Mouse (Mus musculus) cortical plate, adult 2 months (tissue): ENCODE measurements at regions not wholly inside any gene's neighbourhood (a gene's known extent, or its start where the extent isn't known, plus 50 kb on each side); places are given as distances from the start of the nearest gene placed in this dataset.

Experiments
- H3K27ac ChIP-seq: fragments of 200-500 bp; 2 replicates; pipeline ENCODE4 v1.5.1; 2012; ENCODE audit warnings: low read length, control low read depth, inconsistent platforms; ENCODE audit not compliant: insufficient read depth
- H3K4me1 ChIP-seq: fragments of 200-500 bp; 2 replicates; pipeline ENCODE4 v1.6.1; 2011; ENCODE audit warnings: low read length; ENCODE audit not compliant: control insufficient read depth, insufficient read depth
- H3K4me3 ChIP-seq: fragments of 200-500 bp; 2 replicates; pipeline ENCODE4 v1.5.1; 2011; ENCODE audit warnings: mild to moderate bottlenecking, low read length, control low read depth; ENCODE audit not compliant: insufficient read depth
- CTCF ChIP-seq: fragments of 200-500 bp; IDR thresholded peaks from 2 replicates; pipeline ENCODE4 v1.5.1; 2011; ENCODE audit warnings: mild to moderate bottlenecking, control low read depth, low read length; ENCODE audit not compliant: insufficient read depth; ENCODE audit errors: extremely low read depth
- POLR2A ChIP-seq: fragments of 200-500 bp; IDR thresholded peaks from 2 replicates; pipeline ENCODE4 v1.6.1; 2011; ENCODE audit warnings: mild to moderate bottlenecking, low read length, control low read depth; ENCODE audit not compliant: insufficient read depth; ENCODE audit errors: extremely low read depth

DNA sequence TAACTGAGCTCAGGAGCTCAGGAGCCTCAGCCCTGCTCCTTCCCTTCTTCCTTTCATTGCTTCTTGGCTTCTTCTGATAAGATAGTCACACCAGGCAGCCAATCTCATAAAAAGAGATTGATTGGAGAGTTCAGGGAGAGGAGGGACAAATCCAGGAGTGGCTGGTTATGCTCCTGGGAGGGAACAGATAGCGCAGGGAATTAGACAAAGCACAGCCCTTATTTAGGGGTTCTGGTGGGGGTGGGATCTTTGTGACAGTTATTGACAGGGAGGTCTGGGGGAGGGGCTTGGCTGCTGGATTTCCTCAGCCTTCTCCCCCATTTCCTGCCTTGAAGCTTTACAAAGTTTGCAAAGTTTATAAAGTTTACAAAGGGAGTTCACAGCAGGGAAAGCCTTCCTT is 117.7 kb upstream of the Zc3h12c start:
- TF ChIP-seq CTCF (no peak), POLR2A (no peak)
- Histone ChIP-seq H3K4me1 (peaks cover under 1% of the 10 kb centered on the region), H3K4me3 (no peak overlapping the region), H3K27ac (no peak overlapping the region)

DNA sequence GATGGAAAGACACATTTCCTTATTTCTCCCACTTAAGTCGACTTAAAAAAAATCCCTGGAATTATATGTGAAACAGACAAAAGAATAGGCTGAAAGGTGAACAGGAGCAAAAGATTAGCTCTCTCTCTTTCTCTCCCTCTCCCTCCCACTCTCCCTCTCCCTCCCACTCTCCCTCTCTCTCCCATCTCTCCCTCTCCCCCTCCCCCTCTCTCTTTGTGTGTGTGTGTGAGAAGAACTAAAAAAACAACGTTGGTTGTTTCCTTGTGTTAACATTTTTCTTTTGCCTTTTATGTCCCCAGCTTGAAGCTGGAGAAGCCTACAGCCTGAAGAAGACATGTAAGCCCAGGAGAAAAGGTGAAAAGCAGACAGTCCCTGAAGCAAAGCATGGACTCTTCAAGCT is 115.2 kb upstream of the Zc3h12c start:
- peaks cover 2% of the 10 kb centered on the region for H3K4me1 ChIP-seq
- TF ChIP-seq CTCF (no peak), POLR2A (no peak)
- no peak overlapping the region for H3K27ac ChIP-seq
- no peak overlapping the region for H3K4me3 ChIP-seq

DNA sequence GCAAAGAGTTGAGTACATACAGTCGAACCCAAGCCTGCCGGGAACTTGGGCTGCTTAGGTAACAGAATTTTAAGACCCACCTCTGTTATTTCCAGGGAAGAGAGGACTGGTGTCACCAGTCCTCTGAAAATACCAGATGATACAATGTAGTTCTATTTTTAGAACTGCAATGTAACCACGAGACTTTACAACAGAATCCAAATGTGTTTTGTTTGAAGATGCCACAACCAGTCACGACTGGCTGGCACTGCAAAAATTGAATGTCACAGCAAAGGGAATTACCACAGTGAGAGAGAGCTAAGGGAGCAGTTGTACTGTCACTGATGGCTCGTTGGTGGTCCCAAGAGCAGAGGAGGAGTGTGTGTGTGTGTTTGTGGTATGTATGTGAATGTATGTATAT is 112.6 kb upstream of the Zc3h12c start:
- Histone ChIP-seq H3K27ac (no peak overlapping the region), H3K4me1 (peaks cover 2% of the 10 kb centered on the region), H3K4me3 (no peak overlapping the region)
- TF ChIP-seq CTCF = no peak

DNA sequence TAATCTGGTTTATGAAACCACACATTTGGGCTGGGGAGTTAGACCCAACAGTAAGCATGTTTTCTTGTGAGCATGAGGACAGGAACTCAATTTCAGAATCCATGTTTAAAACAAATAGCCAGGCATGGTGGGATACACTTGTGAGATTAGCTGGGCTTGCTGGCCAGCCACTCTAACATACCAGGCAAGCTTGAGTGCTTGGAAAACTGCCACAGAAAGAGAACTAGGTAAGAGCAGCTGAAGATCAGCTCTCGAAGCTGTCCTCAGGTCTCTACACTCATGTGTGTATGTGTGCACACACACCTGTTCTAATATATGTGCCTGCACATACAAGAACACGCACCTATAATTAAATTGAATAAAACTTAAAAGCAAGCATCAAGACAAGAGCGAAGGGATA is 112.2 kb upstream of the Zc3h12c start:
- Histone ChIP-seq H3K4me3 (no peak overlapping the region), H3K27ac (no peak overlapping the region), H3K4me1 (peaks cover 2% of the 10 kb centered on the region)
- no peak for TF ChIP-seq CTCF
- TF ChIP-seq POLR2A = no peak

DNA sequence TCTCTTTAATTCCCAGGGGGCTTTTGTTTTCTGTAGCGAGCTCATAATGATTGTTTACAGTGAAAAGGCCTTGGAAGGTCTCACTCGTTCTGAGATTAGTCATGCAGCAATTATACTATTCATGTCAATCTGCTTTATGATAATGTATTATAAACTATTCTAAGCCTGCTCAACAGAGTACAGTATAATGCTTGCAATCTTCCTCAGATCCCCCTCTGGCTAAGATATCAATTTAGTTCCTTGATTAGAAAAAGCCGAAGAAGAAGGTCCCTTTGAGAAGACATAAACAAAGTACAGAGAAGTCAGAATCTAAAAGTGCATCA is 110.3 kb upstream of the Zc3h12c start:
- Histone ChIP-seq H3K27ac (no peak overlapping the region), H3K4me3 (no peak overlapping the region), H3K4me1 (peaks cover 6% of the 10 kb centered on the region)
- TF ChIP-seq CTCF = no peak
- TF ChIP-seq POLR2A = no peak

DNA sequence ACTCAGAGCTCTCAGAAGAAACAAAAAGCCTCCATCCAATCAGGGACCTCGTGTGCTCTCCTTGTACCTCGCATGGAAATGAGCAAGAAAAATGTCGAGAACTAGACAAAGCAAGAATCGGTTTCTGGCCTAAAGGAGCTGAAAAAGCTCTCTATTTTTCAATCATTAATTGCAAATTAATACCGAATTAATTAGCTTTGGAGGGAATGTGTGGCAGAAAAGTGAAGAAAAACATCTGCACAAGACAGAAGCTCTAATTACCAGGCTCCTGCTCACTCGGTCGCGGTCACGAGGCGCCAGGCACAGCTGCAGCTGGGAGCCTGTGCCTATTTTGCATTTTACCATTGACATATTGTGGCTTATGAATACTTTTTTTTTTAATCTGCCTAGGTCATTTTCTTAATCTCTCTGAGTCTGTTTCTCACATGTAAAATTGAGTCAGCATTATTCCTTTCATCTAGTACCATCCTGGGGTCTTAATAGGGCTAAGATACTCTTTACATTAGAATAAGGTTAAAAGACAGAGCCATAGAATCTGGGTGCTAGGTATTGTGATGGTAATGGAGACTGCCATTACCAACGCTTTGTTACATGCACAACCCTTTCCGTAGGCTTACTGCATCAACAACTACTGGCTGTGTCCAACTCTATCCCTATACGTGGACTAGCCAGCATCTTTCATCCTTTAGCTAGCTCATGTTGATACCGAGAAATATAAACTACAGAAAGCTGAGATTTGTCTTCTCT is 109.8 kb upstream of the Zc3h12c start:
- no peak overlapping the region for H3K4me3 ChIP-seq
- no peak overlapping the region for H3K27ac ChIP-seq
- no peak for TF ChIP-seq POLR2A
- TF ChIP-seq CTCF = no peak
- H3K4me1 ChIP-seq = peaks cover 6% of the 10 kb centered on the region

DNA sequence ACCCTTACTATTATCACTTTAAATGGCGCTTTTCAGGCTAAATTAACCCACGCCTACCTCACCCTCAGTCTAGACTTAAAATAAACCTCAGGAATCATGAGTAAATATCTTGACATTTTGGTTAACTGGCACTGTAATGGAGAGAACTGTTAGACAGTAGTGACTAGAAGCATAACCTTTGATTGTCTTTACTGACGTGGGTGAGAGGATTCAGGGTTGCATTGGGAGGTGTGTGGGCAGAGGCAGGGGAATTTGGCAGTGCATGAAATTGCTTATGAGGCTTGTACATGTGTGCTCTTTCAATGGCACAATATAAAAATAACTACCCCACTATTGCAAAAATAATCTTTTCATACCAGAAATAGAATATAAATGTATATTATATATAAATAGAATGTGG is 105.6 kb upstream of the Zc3h12c start:
- Histone ChIP-seq H3K4me3 (no peak overlapping the region), H3K27ac (no peak overlapping the region), H3K4me1 (peaks cover 4% of the 10 kb centered on the region)
- no peak for TF ChIP-seq POLR2A
- no peak for TF ChIP-seq CTCF

DNA sequence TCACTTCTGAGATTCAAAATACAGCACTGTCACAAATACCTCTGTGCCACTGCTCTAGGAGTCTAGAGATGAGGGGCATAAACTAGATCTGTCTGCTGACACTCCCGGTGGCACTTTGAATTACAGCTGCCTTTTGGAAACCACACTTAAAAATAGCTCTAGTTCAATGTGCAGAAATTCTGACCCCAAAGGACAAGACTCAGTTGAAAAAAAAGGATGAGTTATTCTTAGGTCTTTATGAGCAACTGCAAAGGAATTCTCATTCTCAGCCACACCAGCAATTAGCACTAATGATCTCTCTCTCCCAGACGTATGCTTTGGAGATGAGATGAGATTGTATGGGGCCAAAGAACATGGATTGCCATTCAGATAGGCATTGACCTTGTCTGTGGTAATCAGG is 104.3 kb upstream of the Zc3h12c start:
- H3K4me1 ChIP-seq = peaks cover 4% of the 10 kb centered on the region
- H3K4me3 ChIP-seq = no peak overlapping the region
- TF ChIP-seq POLR2A = no peak
- no peak for TF ChIP-seq CTCF
- no peak overlapping the region for H3K27ac ChIP-seq

DNA sequence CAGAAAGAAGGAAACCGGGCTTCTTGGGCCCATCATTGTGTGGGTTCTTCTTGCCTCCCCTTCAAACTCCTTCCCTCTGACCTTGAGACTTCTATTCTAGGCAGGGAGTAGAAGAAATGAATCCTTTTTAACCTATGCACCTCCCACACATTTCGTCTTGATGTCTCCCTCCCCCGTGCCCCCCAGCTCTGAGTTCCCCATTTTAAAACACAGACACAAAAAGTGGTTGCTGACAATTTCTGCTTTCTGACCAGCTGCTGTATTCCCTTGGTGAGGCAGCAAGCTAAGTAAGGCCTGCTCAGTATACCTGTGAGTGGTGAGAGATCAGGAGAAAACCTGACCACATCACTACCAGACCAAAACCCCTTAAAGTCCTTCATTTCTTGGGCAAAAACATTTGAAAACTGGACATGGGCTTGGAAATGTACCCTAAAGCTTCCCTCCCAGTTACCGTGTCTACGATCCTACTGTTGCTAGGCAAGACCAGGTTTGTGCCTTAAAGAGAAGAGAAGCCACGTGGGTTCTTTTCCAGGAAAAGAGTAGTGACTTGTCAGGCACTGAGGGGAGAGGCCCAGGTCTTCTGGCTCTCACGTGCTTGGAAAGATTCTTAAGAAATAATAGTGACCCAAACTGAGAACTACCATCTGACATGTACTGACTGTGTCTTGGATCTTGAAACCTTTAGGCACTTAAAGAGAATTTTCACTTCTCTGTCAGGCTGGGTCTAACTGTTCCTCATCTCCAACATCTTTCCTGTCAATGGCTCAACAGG is 103.2 kb upstream of the Zc3h12c start:
- peaks cover 4% of the 10 kb centered on the region for H3K4me1 ChIP-seq
- no peak overlapping the region for H3K27ac ChIP-seq
- no peak overlapping the region for H3K4me3 ChIP-seq
- TF ChIP-seq CTCF (no peak), POLR2A (no peak)

DNA sequence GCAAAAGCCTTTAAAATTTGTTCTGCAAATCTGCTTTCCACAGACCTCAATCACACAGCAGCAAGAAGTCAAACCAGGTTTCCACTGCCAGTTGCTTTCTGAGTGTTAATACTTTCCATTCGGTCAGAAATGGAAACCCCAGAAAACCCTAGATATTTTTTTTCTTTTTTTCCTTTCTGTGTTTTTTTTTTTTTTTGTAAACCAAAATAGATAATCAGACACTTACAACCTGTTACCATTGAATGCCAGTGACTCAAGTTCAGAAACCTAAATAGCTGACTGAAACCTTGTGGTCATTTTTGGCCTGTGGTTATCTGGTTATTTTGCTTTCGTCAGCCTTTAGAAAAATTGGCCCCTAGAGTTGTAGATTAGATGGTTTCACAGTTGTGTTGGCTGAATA is 93.2 kb upstream of the Zc3h12c start:
- TF ChIP-seq CTCF (no peak), POLR2A (no peak)
- Histone ChIP-seq H3K27ac (no peak overlapping the region), H3K4me1 (no peaks in the 10 kb centered on the region), H3K4me3 (no peak overlapping the region)
